Mouse (Mus musculus) ES-Bruce4 (cell line): ENCODE results near the gene March5.
"Not testable (repeated sequence)": the region's sequence is repeated elsewhere in the genome, so short reads cannot be mapped to it uniquely, and the experiment has no call there.

ENCODE experiments used
- CTCF ChIP-seq: IDR thresholded peaks from one replicate; pipeline ENCODE4 v1.8.1; 2011; ENCODE audit warnings: low read depth, low read length
- EP300 ChIP-seq: IDR thresholded peaks from 2 replicates; pipeline ENCODE4 v1.6.1; 2011; ENCODE audit warnings: low read depth, low read length; ENCODE audit not compliant: insufficient read depth
- POLR2A ChIP-seq: IDR thresholded peaks from one replicate; pipeline ENCODE4 v1.8.1; 2011; ENCODE audit warnings: low read length; ENCODE audit not compliant: insufficient read depth

DNA sequence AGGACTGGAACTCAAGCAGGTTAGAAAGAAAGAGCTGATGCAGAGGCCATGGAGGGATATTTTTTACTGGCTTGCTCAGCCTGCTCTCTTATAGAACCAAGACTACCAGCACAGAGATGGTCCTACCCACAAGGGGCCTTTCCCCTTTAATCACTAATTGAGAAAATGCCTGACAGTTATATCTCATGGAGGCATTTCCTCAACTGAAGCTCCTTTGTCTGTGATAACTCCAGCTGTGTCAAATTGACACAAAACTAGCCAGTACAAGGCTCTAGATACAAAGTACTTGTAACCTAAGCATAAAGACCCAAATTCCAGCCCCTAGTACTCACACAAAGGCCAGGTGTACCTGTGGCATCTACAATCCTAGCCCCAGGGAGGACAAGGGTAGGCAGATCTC, 2.2 kb upstream of the March5 start:
- TF ChIP-seq CTCF, EP300, POLR2A: not testable (repeated sequence)
